Mouse (Mus musculus): ENCODE data around the gene Psma7.

Psma7 gene

DNA sequence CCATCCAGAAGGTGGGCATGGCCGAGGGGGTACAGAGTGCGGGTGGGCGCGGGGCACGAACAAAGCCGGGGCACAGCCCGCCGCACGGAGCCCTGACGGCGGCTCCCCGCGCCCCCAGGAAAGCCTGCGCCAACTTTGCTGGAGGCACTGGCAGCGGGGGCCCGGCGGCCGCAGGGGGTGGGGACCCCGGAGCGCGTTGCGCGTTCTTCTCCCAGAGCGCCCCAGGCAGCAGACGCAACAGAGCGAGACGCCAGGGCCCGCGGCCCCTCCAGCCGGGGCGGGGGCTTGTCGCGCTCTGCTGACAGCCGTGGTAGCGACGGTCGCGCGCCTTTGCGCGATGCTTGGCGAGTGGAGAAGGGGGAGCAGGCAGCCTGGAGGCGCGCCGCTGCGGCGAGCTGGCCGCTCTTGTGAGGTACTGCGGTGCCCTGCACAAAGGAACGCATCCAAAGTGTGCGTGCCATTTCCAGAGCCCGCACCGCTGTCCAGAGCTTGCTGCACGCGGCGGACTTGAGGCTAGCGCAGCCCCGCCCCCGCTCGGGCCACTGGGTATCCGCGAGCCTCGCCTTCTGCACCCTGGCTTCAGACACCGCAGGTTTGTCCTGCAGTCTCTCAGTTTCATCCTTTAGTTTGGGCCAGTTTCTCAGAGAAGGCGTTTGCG lies 754 bp upstream of the Psma7 start:
- peak; percentile 64 to 69 for DNase-seq (ENCODE audit: low spot score in 2 of 2)

DNA sequence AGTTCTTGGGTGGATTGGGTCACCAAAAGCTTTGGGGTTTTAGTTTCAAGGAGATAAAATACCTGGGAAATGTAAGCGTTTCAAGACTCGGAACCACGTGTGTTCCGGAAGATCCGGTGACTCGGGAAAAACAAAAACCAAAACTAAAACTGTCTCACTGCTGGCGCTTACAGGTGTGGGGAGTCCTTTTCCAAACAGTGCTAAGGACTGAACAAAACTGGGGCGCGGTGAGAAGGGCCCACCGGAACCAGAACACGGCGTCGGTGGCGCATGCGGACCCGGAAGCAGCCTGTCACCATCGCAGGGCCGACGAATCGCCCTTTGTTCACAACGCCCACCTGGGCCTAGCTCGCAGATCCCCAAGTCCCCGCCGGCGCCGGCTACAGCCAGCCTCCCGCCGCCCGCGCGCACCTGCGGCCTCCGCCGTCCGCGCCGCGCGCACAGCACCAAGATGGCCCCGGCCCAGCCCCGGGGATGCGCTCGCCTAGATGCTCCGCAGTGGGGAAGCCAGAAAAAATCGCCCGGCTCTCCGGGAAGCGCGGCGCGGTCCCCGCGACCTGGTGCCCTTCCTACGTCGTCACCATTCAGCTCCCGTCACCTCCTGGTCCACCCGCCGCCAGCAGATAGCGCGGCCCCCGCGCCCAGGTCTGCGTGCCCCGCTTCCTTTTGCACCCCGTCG lies 517 bp downstream of the Psma7 start:
- peak in 1 of 2 experiments; percentile 38 for DNase-seq (ENCODE audit: low spot score in 2 of 2)

DNA sequence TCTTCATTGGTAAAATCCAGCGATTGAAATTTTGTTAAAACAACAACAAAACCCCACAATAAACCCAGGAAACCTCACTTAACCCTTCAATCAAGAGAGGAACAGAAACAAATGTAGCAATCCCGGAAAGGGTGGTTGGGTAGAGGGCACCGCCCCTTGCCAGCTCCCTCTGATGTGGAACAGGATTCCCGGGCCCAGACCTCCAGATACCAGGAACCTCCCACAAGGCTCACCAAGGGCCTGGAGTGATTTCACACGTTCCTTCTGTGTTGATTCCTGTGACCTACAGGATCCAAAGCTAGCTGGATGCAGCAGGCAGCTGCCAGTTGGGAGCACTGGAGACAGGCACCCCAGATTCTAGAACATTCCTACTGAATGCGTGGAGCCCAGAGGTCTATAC lies 1.8 kb downstream of the Psma7 start:
- no peak for DNase-seq (ENCODE audit: low spot score in 2 of 2)

DNA sequence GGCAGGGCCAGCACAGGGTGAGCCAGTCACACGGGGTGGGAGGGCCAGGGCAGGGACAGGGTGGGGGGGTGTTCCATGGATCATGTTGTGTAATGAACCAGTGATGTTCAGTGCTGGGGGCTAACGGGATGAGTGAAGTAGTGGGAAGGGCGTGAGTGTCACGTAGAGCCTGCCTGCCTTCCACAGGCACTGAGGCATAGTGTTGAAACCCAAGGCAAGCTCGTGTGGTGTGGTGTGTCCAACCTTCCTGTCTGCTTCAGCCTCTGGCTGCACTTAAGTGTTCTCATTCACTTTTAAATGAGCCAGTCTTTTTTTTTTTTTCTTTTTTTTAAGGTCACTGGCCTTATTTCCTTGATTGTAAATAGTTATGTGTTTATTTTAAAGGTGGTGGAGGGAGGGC lies 7.5 kb downstream of the Psma7 start:
- DNase-seq (ENCODE audit: low spot score in 2 of 2) = no peak

DNA sequence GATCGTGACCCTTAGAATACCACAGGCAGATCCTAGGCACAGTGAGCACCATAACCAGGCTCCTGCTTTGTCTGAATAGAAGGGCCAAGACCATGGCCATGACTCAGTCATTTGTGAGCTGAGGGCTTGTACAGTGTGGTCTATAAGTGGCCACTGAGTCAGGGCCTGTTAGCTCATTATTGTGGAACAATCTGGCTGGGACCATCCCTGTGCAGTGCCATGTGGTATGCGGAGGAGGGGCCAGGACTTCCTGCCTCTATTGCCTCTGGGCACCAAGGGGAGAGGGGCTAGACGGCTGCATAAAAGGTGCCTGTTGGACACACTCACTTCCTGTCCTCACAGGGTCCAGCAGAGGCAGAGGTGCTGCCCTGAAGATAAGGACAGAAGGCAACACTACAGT lies 8.3 kb downstream of the Psma7 start:
- DNase-seq (ENCODE audit: low spot score in 2 of 2) = no peak

DNA sequence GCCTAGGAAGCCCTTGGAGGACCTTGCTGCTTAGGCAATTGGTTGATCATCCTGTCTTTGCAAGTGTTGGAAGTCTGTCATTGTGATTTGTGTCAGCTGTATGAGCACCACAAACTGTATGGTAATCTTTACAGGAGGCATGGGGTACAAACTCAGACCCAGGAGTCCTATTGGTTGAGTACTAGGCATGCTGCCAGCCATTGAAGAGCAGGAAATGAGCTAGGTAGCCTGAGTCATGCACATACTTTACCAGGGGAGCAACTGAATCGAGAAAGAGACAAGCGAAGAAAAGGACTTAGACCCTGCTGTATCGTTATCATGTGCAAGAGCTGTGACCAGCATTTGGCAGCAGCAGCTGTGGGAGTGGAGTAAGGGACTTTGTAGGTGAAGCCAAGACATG lies 9.3 kb downstream of the Psma7 start:
- DNase-seq (ENCODE audit: low spot score in 2 of 2) = no peak

DNA sequence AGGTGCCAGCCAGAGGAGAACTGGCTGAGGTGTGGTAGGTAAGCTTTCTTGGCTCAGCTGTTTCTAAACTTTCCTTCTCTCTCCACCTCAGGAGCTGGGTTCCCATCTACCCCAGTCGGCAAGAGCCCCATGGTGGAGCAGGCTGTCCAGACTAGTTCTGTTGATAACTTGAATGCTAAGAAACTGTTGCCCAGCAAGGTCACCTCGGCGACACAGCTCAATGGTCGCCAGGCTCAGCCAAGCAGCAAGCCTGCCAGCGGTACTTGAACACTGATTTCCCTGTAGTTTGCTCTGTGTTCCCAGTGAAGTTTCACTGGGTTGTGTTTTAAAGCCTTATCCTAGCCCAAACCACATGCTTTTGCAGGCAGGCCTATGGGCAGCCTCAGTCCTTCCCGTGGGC lies 11.0 kb downstream of the Psma7 start:
- DNase-seq (ENCODE audit: low spot score in 2 of 2) = no peak

DNA sequence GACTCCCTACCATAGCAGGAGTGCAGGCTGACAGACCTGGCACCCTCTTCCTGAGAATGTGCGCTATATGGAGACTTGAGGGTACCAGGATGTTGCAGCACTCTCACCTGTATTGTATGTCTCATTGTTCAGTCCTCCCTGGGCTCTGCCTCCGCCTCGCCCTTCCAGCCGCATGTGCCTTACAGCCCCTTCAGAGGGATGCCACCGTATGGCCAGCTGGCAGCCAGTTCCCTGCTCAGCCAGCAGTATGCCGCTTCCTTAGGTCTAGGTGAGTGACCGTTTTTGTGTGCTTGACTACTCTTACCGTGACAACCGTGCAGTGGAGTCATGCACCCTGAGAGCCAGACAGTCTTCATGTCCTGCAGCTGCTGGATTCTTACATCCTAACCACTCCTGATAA lies 14.5 kb downstream of the Psma7 start:
- no peak for DNase-seq (ENCODE audit: low spot score in 2 of 2)

DNA sequence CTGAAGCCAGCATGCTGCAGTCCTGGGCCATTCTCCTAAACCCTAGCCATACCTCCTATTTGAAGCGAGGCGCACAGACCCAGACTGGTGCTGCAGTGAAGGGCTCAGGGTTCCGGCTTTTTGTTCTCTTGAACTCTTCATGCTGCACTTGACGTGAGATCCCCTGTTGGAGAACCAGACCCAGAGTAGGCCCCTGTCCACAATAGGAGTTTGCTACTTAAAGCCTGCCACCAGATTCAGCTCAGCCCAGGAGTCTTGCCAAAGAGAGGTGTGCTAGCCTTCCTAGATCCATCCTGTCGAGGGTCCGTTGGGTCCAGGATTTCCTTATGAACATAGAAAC lies 16.4 kb downstream of the Psma7 start:
- no peak for DNase-seq (ENCODE audit: low spot score in 2 of 2)

DNA sequence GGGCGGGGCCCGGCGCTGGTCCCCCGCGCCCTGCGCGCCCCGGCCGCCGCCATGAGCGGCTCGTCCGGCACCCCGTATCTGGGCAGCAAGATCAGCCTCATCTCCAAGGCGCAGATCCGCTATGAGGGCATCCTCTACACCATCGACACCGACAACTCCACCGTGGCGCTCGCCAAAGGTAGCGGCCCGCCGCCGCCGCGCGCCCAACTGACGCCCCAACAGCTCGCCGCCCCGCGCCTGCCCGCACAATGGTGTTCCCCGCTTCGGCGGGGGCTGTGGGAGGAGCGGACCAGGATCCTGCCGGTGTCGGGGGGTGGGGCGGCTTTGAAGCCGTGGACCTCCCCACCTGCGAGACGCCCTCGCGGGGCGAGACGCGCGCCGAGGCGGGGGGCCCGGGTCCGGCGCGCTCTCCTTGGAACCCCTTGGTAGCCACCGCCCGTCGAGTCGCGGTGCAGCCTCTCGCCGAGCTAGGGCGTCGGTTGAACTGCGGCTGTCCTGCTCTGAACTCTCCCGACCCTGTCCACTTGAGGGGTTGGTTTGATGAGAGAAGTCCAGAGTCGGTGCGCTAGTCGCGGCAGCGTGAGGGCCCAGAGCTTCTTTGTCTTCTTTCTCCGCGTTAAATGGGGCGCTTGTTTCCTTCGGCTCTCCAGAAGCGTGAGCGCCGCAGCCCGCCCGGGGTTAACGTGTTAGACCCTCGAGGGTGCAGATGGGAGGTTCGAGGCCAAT lies 16.9 kb downstream of the Psma7 start:
- DNase-seq (ENCODE audit: low spot score in 2 of 2) = peak in 1 of 2 experiments; percentile 48

DNA sequence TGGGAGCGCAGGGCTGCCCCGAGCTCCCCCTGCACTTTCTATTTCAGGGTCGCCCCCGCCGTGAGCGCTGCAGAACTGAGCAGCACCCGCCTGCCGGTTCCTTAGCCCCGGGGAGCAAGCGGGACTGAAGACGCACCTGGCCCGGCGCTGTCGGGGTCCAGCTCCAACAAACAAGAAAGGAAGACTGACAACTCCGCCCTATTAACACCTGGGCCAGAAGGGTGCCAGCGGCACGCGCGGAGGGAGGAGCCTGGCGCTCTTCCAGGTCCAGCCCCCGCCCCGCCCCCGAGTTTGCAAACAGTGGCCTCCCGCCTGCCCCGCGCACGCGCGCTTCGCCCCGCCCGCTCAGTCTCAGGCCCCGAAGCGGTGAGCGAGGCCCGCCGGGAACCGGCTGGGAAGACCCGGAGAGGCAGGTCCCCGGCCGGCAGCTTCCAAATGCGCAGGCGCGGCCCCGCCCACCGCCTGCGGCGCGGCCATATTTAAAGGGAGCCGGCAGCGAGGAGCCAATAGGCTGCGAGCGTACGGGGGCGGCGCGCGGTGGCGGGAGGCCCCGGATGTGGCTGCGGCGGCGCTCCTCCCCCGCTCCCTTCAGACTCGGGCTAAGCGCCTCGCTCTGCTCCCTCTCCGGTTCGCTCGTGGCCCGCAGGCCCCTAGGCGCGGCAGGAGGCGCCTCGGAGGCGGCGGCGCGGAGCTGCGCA lies 17.7 kb downstream of the Psma7 start, which contains the start of gene Lsm14b:
TSS of gene Lsm14b (plus strand) at position 587 of the 698 bp plus-strand sequence.
- DNase-seq (ENCODE audit: low spot score in 2 of 2) = peak; percentile 97 to 99

DNA sequence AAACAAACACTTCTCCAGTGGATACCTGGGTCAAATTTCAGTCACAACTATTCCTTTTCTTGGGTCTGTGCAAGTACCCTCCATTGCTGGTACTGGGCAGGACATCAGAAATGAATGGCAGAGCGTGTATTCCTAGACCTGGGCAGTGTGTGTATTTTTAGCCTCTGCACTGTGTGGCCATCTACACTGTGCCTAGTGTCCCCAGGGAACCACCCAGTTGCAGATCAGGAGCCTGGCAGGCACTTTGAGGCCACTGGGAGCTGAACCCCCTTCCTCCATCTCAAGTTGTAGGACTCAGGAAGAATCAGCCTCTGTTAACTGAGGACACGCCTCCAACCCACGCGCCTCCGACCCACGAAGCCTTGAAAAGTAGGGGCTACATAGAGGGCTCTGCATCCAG lies 19.5 kb downstream of the Psma7 start:
- DNase-seq (ENCODE audit: low spot score in 2 of 2) = no peak

DNA sequence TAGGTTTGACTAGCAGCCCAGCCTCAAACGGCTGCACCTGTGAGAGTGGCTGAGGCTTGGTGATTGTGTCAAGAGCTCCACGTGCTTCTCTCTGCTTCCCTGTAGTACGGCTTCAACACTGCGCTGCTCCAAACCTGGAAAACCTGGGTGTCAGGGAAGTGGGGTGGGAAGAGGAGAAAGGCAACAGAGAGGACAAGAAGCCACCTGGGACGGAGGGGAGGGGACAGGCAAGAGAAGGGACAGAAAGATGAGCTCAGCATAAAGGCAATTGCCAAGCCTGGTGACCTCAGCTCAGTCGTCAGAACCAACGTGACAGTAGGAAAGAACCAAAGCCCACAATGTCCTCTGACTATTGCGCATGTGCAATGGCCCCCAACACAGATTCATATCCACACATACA lies 21.3 kb downstream of the Psma7 start:
- DNase-seq (ENCODE audit: low spot score in 2 of 2) = no peak

DNA sequence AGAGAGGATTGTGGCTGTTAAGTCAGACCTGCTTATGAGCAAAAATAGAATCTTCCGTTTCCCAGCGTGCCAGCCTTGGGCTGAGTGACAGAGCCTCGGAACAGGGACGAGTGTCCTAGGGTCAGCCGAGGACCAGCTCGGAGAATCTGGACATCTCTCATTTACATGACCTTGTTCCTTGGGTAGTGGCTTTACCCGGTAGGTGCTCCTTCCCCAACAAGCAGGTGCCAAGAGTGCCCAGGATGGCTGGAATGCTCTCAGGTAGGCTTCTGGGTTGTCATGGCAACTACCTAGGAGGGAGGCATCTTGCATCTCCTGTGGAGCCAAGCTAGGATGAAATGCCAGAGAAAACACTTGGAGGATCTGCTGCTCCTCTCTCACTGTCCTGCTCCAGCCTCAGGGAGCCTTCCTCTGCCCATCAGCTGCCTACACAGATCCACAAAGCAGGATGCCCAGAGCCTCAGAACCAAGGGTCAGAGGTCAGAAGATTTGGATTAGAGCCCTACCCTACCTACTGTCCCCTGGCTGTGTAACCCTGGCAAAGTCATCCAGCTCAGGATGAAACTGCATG lies 22.1 kb downstream of the Psma7 start:
- DNase-seq (ENCODE audit: low spot score in 2 of 2) = no peak

DNA sequence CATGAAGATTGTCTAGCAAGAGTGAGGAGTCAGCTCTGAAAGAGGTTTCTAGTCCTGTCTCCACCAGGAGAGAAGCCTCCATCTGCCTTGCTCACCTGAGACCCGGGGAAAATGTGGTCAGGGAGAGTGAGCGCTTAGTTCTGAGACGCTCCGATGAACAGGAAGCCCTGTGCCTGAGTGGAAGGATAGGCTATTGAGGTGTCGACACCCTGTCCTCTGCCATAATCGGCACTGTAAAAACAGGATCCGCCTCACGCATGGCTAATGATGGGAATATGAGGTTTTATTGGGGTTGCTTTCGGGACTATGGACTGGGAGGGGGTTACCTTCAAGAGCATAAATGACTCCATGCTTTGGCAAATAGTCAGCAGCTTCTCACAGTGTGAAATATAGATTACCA lies 23.7 kb downstream of the Psma7 start:
- no peak for DNase-seq (ENCODE audit: low spot score in 2 of 2)

DNA sequence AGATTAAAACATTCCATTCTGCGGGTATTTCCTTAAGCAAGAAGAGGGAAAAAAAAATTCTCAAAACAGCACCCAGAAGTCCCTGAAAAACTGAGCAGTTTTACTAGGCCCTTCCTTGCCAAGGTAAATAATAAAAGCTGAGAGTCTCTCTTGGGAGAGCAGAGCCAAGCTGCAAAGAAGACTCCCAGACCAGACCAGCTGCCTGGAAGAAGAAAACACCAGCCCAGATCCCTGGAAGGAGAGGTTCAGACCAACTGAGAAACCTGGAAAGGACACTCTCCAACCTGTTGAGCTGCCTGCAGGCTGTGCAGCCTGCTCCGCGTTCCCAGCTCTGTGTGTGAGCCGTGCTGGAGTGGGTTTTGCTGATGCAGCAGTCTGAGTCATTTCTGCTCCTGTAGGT lies 24.6 kb downstream of the Psma7 start:
- no peak for DNase-seq (ENCODE audit: low spot score in 2 of 2)

DNA sequence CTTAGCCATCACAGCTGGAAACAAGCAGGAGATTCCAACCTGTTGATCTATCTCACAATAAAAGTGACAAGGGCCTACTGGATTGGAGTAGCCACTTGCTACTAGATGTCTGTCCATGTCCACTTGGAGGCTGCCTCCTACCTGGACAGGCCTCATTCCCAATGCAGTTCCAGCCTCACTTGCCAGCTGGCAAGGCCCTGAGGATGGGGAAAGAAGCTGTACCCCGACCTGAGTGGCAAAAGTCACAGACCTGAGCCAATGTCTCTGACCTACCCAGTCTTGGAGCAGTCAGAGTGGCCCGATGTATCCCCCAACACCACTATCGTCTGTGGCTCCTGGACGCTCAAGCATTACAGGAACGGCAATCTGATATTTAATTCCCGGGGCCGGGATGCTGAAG lies 28.5 kb downstream of the Psma7 start:
- no peak for DNase-seq (ENCODE audit: low spot score in 2 of 2)

DNA sequence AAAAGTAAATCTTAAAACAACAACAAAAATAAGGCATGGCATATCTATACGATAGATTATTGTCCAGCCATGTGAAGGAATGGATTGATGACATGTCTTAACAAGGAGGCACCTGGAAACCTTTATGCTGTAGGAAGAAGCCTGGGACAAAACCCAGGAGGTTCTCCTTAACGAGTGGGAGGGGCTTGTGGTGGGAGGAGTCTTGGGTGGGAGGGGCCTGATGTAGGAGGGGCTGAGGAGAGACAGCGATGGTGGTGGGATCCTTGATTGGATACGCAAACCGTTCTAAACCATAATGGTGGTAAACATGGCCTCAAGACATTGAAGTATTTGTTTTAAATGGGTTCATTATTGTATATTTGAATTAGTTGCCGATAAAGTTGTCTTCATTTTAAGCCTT lies 30.9 kb downstream of the Psma7 start:
- DNase-seq (ENCODE audit: low spot score in 2 of 2) = no peak

DNA sequence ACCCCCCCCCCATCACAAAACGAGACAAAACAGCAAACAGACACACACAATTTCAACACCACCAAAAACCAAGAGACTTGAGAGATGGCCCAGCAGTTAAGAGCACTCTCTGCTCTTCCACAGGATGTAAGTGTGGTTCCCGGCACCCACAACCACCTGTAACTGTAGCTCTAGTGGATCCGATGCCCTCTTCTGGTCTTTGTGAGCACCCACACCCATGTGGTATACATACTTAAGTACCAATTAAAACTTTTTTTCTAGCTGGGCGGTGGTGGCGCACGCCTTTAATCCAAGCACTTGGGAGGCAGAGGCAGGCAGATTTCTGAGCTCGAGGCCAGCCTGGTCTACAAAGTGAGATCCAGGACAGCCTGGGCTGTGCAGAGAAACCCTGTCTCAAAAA lies 31.5 kb downstream of the Psma7 start:
- DNase-seq (ENCODE audit: low spot score in 2 of 2) = no peak

DNA sequence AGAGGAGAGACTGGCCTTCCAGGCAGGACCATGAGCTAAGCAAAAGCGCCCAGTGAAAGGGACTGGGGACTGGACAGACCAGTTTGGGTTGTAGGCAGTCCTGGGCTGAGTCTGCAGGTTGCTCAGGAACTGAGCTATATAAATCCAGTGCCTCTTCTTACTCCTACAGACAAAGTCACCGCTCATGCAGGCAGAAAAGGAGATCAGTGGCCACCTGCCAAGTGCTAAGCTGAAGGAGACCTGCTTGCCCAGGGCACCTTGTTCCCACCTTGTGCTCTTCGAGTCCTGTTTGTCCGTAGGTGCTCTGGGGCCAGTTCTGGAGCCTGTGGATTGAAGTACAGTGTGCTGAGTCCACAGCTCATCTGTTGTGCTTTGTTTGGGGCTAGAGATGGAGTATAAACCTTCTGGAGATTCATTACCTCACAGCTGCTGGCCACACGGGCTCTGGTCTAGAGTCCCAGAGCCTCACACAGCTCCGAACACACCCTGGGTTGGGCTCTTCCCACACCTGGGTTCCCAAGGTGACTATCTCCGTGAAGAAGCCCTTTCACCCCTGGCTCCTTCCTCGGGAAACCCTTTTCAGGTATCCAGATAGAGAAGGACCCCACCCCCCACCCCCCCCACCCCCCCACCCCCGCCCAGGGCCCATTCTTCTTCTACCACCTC lies 35.7 kb downstream of the Psma7 start:
- DNase-seq (ENCODE audit: low spot score in 2 of 2) = no peak

DNA sequence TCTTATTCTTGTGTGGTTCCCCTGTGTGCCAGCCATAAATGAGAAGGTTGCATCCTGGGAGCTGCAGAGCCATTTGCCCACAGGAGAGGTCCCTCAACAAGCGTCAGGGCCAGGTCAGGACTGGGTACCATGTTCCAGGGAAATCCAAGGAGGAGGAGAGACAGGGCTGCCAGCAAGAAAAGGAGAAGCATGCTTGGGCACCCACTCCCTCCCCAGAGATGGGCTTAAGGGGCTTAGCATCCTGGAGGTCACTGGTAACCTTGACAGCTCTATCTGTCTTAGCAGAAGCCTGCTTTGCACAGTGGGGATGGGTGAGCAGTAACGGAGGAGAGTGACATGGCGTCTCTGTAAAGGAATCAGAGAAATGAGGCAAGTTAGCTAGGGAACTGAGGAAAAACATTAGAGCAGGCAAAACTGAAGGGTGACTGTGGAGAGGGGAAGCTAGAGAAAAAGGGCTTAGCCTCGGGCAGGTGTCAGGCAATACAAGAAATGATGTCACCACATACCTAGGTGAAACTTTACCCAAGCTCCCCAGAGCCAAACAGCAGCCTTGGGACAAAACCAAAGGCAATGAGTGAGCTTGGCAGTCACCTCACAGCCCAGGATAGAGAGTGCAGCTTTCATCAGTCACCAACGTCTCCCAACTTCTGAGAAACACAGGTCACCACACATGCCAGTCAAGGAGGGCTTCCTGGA lies 36.4 kb downstream of the Psma7 start:
- DNase-seq (ENCODE audit: low spot score in 2 of 2) = no peak

Measured in frontal cortex, postnatal 14 days (tissue).